Mouse (Mus musculus) embryonic facial prominence, embryonic 10.5 days (tissue): ENCODE data around the gene Dlg5. TPM values are rescaled to one million over a fixed set of nuclear protein-coding genes. Genes with fewer than 3 reads are reported as not detected.

Experiments
- DNase-seq: peaks from one replicate; pipeline ENCODE4 v3.0.0-alpha.2; 2017; ENCODE audit warnings: low spot score
- H3K27ac ChIP-seq: fragments of 300-500 bp; sonication (generic); replicated peaks from 2 replicates; pipeline ENCODE4 v1.5.1; 2016; ENCODE audit warnings: mild to moderate bottlenecking
- H3K27me3 ChIP-seq: fragments of 300-500 bp; sonication (generic); replicated peaks from 2 replicates; pipeline ENCODE4 v1.6.1; 2016; ENCODE audit warnings: low read depth, mild to moderate bottlenecking; ENCODE audit not compliant: poor library complexity, severe bottlenecking
- H3K36me3 ChIP-seq: fragments of 300-500 bp; sonication (generic); replicated peaks from 2 replicates; pipeline ENCODE4 v1.6.1; 2016; ENCODE audit warnings: mild to moderate bottlenecking, moderate library complexity
- H3K4me1 ChIP-seq: fragments of 300-500 bp; sonication (generic); 2 replicates; pipeline ENCODE4 v1.6.1; 2016
- H3K4me3 ChIP-seq: fragments of 300-500 bp; sonication (generic); 2 replicates; pipeline ENCODE4 v1.5.1; 2016; ENCODE audit warnings: mild to moderate bottlenecking, moderate library complexity
- H3K9me3 ChIP-seq: fragments of 300-500 bp; sonication (generic); 2 replicates; pipeline ENCODE4 v1.6.1; 2016; ENCODE audit warnings: mild to moderate bottlenecking
- WGBS: fragments of 180-500 bp; shearing (Covaris S2); methylation state at CpG from one replicate; pipeline ENCODE4 v1.1.7; 2016; 5-methylcytosine and 5-hydroxymethylcytosine counted together
- polyA plus RNA-seq: library from polyadenylated mRNA; unstranded; fragments of >200 nt; fragmentation: Nextera tagmentation; extraction: Ambion mirVana; gene quantifications from 2 replicates; pipeline ENCODE4 v1.2.1, GENCODE M21; 2016

Dlg5 gene
- polyA plus RNA-seq, 1 experiment from 2014 or later = 23.5 TPM

- no peak for DNase-seq
- Histone ChIP-seq H3K27ac (0 out of 2 replicates have a peak overlapping the region, but pooled peaks have one; percentile 24), H3K27me3 (no peaks in the 10 kb centered on the region), H3K4me1 (peaks cover 35% of the 10 kb centered on the region), H3K36me3 (no peaks in the 10 kb centered on the region), H3K9me3 (no peaks in the 10 kb centered on the region), H3K4me3 (no peak overlapping the region)
- WGBS = 74% methylated on average over 2 of the region's 2 CpGs
These were observed 10.2 kb upstream of the Dlg5 start for GRCm38 (mm10) chr14:24255956-24256355.

DNA sequence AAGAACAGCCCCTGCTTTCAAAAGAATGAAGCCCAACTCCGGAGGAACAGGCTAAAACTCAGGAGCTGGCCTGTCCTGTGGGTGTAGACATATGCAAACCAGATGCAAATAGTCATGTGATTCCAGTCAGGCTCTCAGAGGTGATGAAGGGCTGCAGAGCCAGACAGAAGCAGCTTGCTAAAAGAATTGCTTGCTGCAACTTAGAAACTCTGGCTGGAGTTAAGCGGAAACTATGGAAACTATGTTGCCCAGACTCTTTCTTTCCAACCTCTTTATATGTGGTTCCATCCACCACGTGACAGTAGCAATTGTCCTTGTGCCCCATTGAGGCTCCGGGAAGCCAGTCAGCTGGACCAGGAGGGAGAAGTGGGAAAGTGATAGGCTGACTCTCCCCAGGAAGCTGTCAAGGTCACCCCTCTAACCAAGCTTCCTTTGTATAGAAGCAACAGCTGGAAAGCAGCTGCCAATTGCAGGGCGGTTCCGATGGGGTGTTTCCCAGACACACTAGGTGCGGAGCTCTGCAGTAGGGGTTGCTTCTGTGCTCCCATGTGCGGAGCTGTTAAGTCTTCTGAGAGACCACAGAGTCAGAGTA, 8.0 kb upstream of the Dlg5 start:
- H3K4me1 ChIP-seq = peaks cover 40% of the 10 kb centered on the region
- 7% methylated on average over 8 of the region's 8 CpGs for WGBS
- H3K9me3 ChIP-seq = no peaks in the 10 kb centered on the region
- no peaks in the 10 kb centered on the region for H3K27me3 ChIP-seq
- peak; percentile 68 for DNase-seq
- H3K36me3 ChIP-seq = no peaks in the 10 kb centered on the region
- peak overlapping the region; percentile 80 for H3K27ac ChIP-seq
- H3K4me3 ChIP-seq = peak overlapping the region; percentile 36

DNA sequence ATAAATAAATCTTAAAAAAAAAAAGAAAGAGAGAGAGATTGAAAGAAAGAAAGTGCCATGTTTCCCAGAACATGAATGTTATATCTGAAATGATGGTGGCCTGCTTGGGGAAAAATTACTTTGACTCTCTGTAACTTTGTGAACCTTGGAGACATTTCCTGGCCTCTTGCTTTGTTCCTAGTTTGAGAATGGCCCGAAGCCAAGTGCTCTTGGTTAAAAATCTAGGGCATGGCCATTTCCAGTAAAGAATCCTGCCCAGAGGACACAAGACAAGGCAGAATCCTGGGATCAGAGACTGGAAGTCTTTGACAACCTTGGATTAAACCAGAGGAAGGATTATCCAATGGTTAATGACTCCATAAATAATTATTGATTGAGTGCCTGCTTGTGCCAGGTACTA, 5.6 kb upstream of the Dlg5 start:
- no peak for DNase-seq
- Histone ChIP-seq H3K36me3 (no peaks in the 10 kb centered on the region), H3K9me3 (no peaks in the 10 kb centered on the region), H3K4me1 (peaks cover 55% of the 10 kb centered on the region), H3K4me3 (no peak overlapping the region), H3K27me3 (0 out of 2 replicates have a peak, but pooled peaks cover 9% of the 10 kb centered on the region), H3K27ac (no peak overlapping the region)
- WGBS = 82% methylated on average over 1 of the region's 1 CpGs

DNA sequence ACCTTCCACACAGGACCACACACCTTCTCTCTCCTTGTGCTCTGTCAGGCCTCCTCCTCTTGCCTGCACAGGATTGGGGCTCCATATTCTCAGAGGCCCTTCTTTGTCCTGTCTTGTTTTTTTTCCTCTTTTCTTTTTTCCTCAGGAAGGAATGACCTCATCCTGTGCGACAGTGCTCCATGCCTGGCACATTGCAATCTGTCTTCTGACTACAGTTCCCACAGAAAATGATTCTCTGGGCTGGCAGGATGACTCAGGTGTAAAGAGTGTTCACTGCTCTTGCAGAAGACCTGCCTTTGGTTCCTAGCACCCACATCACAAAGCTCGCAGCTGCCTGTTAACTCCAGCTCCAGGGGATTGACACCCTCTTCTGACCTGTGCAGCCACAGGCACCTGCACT, 4.2 kb upstream of the Dlg5 start:
- no peak for DNase-seq
- H3K27me3 ChIP-seq = 0 out of 2 replicates have a peak, but pooled peaks cover 9% of the 10 kb centered on the region
- H3K9me3 ChIP-seq = no peaks in the 10 kb centered on the region
- WGBS = 69% methylated on average over 2 of the region's 2 CpGs
- peak overlapping the region; percentile 27; the same call in 1 of the 2 replicates for H3K27ac ChIP-seq
- H3K4me1 ChIP-seq = peaks cover 54% of the 10 kb centered on the region
- H3K36me3 ChIP-seq = no peaks in the 10 kb centered on the region
- H3K4me3 ChIP-seq = no peak overlapping the region

DNA sequence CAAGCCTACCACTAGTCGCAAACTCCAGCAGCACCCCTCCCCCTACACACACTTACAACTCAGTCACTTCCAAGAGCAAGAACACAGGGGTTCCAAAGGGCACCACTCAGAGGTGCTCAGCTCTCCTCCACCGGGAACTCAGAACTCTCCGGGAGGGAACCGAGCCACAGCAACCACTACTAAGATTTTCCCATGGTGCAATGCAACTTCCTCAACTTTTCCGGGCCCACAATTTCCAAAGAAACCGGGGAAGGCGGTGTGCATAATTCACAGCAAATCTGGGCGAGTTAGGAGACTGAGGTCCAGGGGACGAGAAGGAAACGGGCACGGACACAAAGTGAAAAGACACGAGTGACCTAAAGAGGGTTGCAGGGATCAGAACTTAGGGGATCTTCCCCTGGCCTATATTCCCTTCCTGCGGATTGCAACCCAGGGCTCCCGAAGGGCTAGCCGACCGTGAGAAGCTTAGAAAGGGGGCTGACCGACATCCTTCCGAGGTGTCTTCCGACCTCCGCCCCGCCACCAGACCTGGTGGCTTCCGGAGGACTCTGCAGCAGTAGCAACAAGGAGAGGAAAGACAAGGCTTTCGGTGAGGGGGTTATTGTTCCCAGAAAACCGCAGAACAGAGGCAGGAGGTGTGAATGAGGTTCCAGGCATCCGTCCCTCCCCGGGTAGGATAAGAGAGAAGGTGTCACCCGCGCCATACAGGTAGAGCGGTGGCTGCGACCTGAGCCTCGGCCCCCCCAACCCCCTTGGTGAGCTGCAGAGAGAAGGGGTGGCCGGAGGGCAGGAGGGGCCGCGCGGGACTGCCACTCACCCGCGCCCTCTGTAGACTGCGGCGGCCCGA, 1.2 kb downstream of the Dlg5 start:
- WGBS = 0% methylated on average over 40 of the region's 40 CpGs
- peak overlapping the region; percentile 98 for H3K27ac ChIP-seq
- H3K9me3 ChIP-seq = no peaks in the 10 kb centered on the region
- DNase-seq = peak; percentile 59
- H3K36me3 ChIP-seq = peaks cover 32% of the 10 kb centered on the region
- 0 out of 2 replicates have a peak, but pooled peaks cover 9% of the 10 kb centered on the region for H3K27me3 ChIP-seq
- H3K4me1 ChIP-seq = peaks cover 58% of the 10 kb centered on the region
- H3K4me3 ChIP-seq = peak overlapping the region; percentile 95

DNA sequence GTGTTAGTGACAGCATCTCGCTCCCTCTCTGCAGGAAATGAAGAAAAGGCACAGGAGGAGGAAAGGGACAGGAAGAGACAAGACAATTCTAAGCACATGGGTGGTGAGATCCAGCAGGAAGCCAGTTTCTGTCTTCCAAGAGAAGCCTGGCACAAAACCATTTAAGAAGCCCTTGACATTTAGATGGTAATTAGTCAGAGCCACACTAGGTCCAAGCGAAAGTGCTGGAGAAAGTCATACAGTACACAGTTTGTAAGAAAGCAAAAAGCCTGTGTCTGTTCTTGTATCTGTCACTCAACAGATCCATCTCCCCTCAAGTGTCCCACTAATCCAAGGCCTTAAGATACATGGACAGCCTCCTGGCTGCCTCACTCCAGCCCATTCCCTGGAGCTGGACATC, 3.7 kb downstream of the Dlg5 start:
- Histone ChIP-seq H3K4me1 (peaks cover 39% of the 10 kb centered on the region), H3K4me3 (no peak overlapping the region), H3K27ac (no peak overlapping the region), H3K27me3 (0 out of 2 replicates have a peak, but pooled peaks cover 3% of the 10 kb centered on the region), H3K36me3 (peaks cover 51% of the 10 kb centered on the region), H3K9me3 (no peaks in the 10 kb centered on the region)
- WGBS = 92% methylated on average over 2 of the region's 2 CpGs
- no peak for DNase-seq

GRCm38 (mm10) chr14:24240831-24241230, 4.9 kb downstream of the Dlg5 start:
- H3K36me3 ChIP-seq = peaks cover 62% of the 10 kb centered on the region
- DNase-seq = no peak
- H3K9me3 ChIP-seq = no peaks in the 10 kb centered on the region
- H3K27me3 ChIP-seq = no peaks in the 10 kb centered on the region
- H3K4me3 ChIP-seq = no peak overlapping the region
- 80% methylated on average over 6 of the region's 6 CpGs for WGBS
- H3K27ac ChIP-seq = no peak overlapping the region
- peaks cover 40% of the 10 kb centered on the region for H3K4me1 ChIP-seq

DNA sequence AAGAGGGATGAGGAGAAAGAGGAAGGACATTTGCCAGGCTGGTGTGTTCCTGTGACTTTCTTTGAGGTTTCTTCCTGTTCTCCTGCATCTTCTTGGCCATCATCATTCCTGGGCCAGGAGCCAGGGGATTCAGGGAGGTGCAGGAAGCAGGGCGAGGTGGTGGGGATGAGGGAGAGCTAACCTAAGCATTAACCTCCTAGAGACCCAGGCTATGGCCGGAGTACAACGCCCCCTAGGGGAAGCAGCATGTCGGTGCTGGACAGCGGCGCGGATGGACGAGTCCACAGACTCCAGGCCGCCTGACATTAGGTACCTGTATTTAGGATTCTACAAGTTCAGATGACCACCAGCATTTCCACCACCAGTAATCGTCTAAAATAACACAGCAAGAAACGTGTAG, 6.1 kb downstream of the Dlg5 start:
- WGBS = 84% methylated on average over 11 of the region's 11 CpGs

DNA sequence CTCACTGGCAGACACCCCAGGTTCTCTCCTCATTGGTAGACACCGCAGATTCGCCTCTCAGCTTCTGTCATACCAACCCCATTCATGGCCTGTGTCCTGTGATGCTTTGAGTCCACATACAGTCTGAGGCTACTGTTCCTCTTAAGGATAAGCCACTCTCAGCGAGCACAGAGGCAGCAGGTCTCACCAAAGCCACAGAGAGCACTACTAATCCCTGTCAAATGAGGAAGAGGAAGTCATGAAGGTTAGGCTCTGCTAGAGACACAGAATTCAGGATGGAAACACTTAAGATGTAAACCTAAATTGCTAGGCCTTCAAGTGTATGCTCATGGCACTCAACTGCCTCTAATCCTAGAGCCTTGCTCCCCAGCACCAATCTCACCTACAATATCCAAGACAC, 9.8 kb downstream of the Dlg5 start:
- Histone ChIP-seq H3K9me3 (no peaks in the 10 kb centered on the region), H3K4me1 (peaks cover 44% of the 10 kb centered on the region), H3K4me3 (no peak overlapping the region), H3K36me3 (peaks cover 53% of the 10 kb centered on the region), H3K27ac (no peak overlapping the region), H3K27me3 (no peaks in the 10 kb centered on the region)
- whole genome bisulfite sequencing = 90% methylated on average over 3 of the region's 3 CpGs
- no peak for DNase-seq

More for the DNA sequence above, 6.1 kb downstream of the Dlg5 start:
- Histone ChIP-seq H3K27me3 (no peaks in the 10 kb centered on the region), H3K4me3 (no peak overlapping the region), H3K27ac (no peak overlapping the region), H3K4me1 (peaks cover 42% of the 10 kb centered on the region), H3K9me3 (no peaks in the 10 kb centered on the region), H3K36me3 (peaks cover 65% of the 10 kb centered on the region)
- DNase-seq = no peak

- H3K4me3 ChIP-seq = no peak overlapping the region
- no peak overlapping the region for H3K27ac ChIP-seq
- 54% methylated on average over 2 of the region's 2 CpGs for WGBS
- no peak for DNase-seq
- no peaks in the 10 kb centered on the region for H3K27me3 ChIP-seq
- H3K36me3 ChIP-seq = peaks cover 40% of the 10 kb centered on the region
- peaks cover 42% of the 10 kb centered on the region for H3K4me1 ChIP-seq
- no peaks in the 10 kb centered on the region for H3K9me3 ChIP-seq
These were observed 11.3 kb downstream of the Dlg5 start for GRCm38 (mm10) chr14:24234411-24234810.

DNA sequence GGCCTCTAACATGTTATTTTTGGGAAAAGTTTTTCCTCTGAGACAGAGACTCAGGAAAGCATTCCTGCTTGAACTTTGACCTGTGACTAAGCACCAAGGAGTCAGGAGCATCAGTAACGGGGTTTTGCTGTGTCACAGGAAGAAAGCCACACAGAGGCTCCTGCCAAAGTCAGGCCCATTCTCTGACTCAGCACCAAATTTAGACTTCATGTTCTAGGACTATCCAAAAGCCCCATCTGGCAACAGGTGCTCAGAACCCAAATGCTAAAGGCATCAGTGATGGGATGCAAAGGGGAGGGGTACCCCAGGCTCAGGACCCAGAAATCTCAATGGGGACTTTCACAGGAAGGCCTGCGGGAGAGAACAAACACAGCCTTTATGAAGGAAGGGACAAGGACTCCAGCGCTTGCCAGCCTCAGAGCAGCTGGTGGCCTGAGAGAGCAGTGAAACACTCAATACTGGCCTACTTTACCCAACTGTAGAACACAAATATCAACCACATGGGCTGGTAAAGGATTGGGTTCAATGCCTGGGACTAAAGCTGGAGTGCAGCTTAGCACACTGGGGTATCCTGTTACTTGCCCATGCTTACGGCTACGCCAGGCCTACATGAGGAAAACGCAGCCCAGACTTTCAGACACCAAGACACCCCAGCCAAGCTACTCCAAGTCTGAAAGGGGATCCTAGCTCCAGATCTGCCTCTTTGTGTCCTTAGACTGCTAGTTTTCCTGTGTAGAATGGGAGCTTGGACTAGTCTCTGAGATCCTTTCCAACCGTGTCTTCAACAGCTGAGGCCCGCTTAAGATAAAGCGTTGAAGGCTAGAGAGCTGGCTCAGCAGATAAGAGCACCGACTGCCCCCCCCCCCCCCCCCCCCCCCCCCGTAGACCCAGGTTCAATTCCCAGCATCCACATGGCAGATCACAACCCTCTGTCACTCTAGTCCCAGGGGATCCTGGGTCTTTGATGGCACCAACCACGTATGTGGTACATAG, 12.8 kb downstream of the Dlg5 start:
- H3K27ac ChIP-seq = peak overlapping the region; percentile 65
- H3K27me3 ChIP-seq = no peaks in the 10 kb centered on the region
- H3K4me3 ChIP-seq = no peak overlapping the region
- H3K9me3 ChIP-seq = no peaks in the 10 kb centered on the region
- DNase-seq = peak; percentile 23
- peaks cover 31% of the 10 kb centered on the region for H3K36me3 ChIP-seq
- WGBS = 52% methylated on average over 12 of the region's 12 CpGs
- peaks cover 54% of the 10 kb centered on the region for H3K4me1 ChIP-seq

GRCm38 (mm10) chr14:24228549-24228948, 17.2 kb downstream of the Dlg5 start:
- DNase-seq = no peak
- 77% methylated on average over 6 of the region's 6 CpGs for WGBS
- no peak overlapping the region for H3K4me3 ChIP-seq
- H3K4me1 ChIP-seq = peaks cover 36% of the 10 kb centered on the region
- no peaks in the 10 kb centered on the region for H3K9me3 ChIP-seq
- no peaks in the 10 kb centered on the region for H3K27me3 ChIP-seq
- peaks cover 19% of the 10 kb centered on the region for H3K36me3 ChIP-seq
- no peak overlapping the region for H3K27ac ChIP-seq
